Mouse (Mus musculus) kidney, adult 2 months (tissue): Measurements from ENCODE around the gene Dus3l. TPM values are rescaled to one million over a fixed set of nuclear protein-coding genes. Genes with fewer than 3 reads are reported as not detected.
A peak's percentile ranks its signal among the peaks of the same experiment; 100 is the strongest.

ENCODE experiments used
- DNase-seq: peaks from one replicate; pipeline ENCODE4 v3.0.0; 2021
- H3K27ac ChIP-seq: fragments of 200-500 bp; 2 replicates; pipeline ENCODE4 v1.5.1; 2012; ENCODE audit warnings: low read depth, low read length, control low read depth, inconsistent platforms; ENCODE audit not compliant: insufficient read depth
- H3K27me3 ChIP-seq: fragments of 200-500 bp; replicated peaks from 2 replicates; pipeline ENCODE4 v1.6.1; 2012; ENCODE audit warnings: mild to moderate bottlenecking, moderate library complexity, low read length, inconsistent platforms; ENCODE audit not compliant: control insufficient read depth, insufficient read depth
- H3K36me3 ChIP-seq: fragments of 200-500 bp; 2 replicates; pipeline ENCODE4 v1.6.1; 2012; ENCODE audit warnings: mild to moderate bottlenecking, moderate library complexity, low read length, inconsistent platforms; ENCODE audit not compliant: control insufficient read depth, insufficient read depth
- H3K4me1 ChIP-seq: fragments of 200-500 bp; 2 replicates; pipeline ENCODE4 v1.6.1; 2011; ENCODE audit warnings: low read length; ENCODE audit not compliant: control insufficient read depth, insufficient read depth
- H3K4me3 ChIP-seq: fragments of 200-500 bp; 2 replicates; pipeline ENCODE4 v1.5.1; 2011; ENCODE audit warnings: mild to moderate bottlenecking, low read depth, low read length, control low read depth; ENCODE audit not compliant: insufficient read depth
- CTCF ChIP-seq: fragments of 200-500 bp; conservative IDR thresholded peaks from 2 replicates; pipeline ENCODE4 v1.5.1; 2011; ENCODE audit warnings: low read depth, mild to moderate bottlenecking, control low read depth, low read length, moderate library complexity, mixed read lengths; ENCODE audit not compliant: insufficient read depth, insufficient read length
- POLR2A ChIP-seq: fragments of 200-500 bp; IDR thresholded peaks from one replicate; pipeline ENCODE4 v1.6.1; 2011; ENCODE audit warnings: low read depth, low read length, control low read depth
- WGBS: fragments of 180-500 bp; shearing (Covaris S2); methylation state at CpG from one replicate; pipeline ENCODE4 v1.1.7; 2018; 5-methylcytosine and 5-hydroxymethylcytosine counted together
- polyA plus RNA-seq: library from polyadenylated mRNA; depleted of rRNA; stranded (reverse); fragments of >200 nt; gene quantifications from 2 replicates; pipeline ENCODE4 v1.2.3, GENCODE M21; 2012

The Dus3l gene
- polyA plus RNA-seq, 1 experiment: 43.6 TPM

DNA sequence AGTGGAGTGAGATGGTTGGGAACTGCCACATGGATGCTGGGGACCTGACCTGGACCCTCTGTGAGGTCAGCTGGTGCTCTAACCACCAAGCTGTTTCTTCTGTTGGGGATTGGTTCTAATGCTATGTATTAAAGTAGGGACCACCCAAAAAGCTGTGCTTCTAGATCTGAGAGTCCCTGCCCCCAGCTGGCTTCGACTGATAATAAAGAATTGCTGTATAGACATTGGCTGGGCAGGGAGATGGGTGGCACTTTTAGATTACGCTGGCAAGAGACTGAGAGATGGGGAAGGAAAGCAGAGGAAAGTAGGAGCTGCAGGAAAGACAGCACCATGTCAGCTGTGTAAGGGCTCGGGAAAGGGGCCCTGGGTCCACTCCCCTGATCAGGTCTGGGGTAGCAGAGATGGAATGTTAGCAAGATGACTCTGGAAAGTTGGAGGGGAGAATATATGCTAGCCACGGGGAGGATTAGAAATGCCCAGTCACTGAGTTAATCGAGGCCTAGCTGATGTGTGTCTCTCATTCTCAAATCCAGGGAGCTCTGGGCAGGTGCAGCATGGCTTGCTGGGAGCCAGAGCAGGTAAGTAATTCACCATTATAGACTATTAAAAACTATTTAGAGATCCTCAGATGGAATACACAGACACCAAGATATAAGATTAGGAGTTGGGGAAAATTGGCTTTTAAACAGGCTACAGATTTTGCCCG, 29.2 kb downstream of the Dus3l start:
- no peak for TF ChIP-seq POLR2A
- no peak for TF ChIP-seq CTCF
- Histone ChIP-seq H3K27me3 (no peaks in the 10 kb centered on the region), H3K27ac (no peak overlapping the region), H3K36me3 (no peaks in the 10 kb centered on the region), H3K4me1 (no peaks in the 10 kb centered on the region), H3K4me3 (no peak overlapping the region)
- 83% methylated on average over 6 of the region's 6 CpGs for WGBS
- DNase-seq: no peak

DNA sequence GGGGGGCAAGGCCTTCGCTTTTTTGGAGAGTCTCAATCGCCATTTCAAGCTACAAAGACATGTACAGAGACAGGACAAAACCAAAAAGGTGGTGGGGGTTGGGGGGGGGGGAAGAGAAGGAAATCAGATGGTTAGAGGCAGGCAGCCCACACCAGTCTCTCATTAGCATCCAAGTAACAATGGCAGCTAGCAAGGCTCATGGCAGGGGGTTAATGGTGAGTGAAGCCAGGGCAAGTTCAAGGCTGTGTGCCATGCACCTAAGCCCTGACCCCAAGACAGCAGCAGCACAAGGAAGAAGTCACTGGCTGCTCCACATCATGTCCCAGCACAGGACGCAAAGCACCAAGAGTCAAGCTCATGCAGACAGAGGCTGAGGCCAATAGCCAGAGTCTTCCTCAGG, 34.7 kb downstream of the Dus3l start:
- no peak for TF ChIP-seq CTCF
- no peak for TF ChIP-seq POLR2A
- no peak overlapping the region for H3K27ac ChIP-seq
- H3K4me3 ChIP-seq: no peak overlapping the region
- no peaks in the 10 kb centered on the region for H3K4me1 ChIP-seq
- no peaks in the 10 kb centered on the region for H3K36me3 ChIP-seq
- no peak for DNase-seq
- 91% methylated on average over 3 of the region's 3 CpGs for WGBS
- H3K27me3 ChIP-seq: no peaks in the 10 kb centered on the region

DNA sequence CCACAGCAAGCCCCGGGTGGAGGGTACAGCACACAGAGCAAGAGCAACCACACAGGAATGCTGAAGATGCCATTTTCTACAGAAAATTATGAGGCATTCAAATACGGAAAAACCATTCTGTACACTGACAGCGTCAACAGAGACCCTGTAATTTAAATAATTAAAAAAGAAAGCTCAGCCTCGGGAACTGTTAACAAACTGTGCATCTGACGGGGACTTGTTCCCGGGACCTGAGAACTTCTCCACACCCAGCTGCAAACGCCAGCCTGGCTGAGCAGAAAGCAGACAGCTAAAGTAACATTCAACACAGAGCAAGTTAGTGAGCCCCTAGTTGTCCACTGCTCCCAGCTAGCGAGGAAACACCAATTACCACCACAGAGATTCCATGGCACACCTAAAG, 37.5 kb downstream of the Dus3l start:
- DNase-seq: no peak
- Histone ChIP-seq H3K4me1 (no peaks in the 10 kb centered on the region), H3K4me3 (no peak overlapping the region), H3K27ac (no peak overlapping the region), H3K27me3 (no peaks in the 10 kb centered on the region), H3K36me3 (no peaks in the 10 kb centered on the region)
- TF ChIP-seq POLR2A (no peak), CTCF (no peak)
- 88% methylated on average over 8 of the region's 8 CpGs for WGBS

DNA sequence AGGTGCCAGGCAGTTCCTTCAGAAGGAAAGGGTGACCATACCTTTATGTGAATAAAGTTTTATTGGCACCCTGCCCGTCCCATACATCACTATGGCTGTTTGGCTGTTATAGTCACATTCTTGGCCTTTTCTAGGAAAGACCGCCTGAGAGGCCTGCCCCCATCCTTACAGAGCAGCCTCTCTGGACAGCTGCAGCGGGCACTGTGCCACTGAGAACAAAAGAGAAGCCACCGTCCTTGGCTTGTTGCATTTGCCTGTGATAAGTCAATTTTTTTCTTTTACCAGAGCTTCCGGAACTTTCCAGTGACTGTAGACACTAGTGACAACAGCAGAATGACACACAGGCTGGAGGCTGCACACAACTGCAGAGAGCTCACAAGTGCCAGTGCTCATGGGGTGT, 40.4 kb downstream of the Dus3l start:
- no peaks in the 10 kb centered on the region for H3K4me1 ChIP-seq
- no peaks in the 10 kb centered on the region for H3K27me3 ChIP-seq
- no peak overlapping the region for H3K27ac ChIP-seq
- H3K4me3 ChIP-seq: no peak overlapping the region
- no peak for DNase-seq
- 80% methylated on average over 5 of the region's 5 CpGs for WGBS
- H3K36me3 ChIP-seq: no peaks in the 10 kb centered on the region
- TF ChIP-seq CTCF (no peak), POLR2A (no peak)

DNA sequence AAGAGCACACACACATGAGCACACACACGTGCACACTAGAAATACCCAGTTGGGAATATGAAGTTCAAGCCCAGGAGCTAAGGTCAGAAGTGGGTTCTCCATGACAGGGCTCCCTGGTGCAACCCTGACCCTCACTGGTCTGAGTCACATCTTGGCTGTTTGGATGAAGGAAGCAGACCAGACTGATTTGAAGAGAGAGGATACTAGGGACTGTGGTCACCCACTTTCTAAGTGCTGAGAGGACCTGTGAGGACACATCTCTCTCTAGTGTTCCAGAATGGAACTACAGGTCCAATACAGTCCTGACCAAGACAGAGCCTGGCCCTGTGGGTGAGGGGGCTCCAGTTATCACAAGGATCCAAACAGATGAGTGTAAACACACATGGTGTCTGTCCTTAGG, 41.2 kb downstream of the Dus3l start:
- Histone ChIP-seq H3K4me1 (0 out of 2 replicates have a peak, but pooled peaks cover 7% of the 10 kb centered on the region), H3K27me3 (no peaks in the 10 kb centered on the region), H3K36me3 (no peaks in the 10 kb centered on the region), H3K27ac (no peak overlapping the region), H3K4me3 (no peak overlapping the region)
- TF ChIP-seq CTCF (no peak), POLR2A (no peak)
- WGBS: 86% methylated on average over 1 of the region's 1 CpGs
- DNase-seq: no peak

DNA sequence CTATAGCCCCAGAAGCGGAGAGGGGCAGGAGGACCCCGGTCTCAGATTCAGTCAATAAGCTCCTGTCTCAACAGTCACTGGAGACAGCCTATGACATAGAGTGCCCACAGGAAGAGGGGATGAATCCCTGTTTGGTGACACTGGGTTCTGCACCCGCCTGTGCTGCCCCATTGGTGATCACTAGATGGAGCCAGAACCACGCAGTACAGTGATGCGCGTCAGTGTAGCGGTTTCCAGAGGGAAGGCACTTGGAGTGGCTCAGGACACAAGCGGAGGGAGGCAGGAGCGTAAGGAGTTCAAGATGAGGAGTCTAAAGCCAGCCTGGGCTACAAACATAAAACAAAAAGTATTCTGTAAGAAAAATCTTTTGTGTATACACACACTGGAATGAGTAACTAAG, 44.0 kb downstream of the Dus3l start:
- H3K27me3 ChIP-seq: no peaks in the 10 kb centered on the region
- peak; percentile 75 for DNase-seq
- WGBS: 7% methylated on average over 9 of the region's 9 CpGs
- 0 out of 2 replicates have a peak, but pooled peaks cover 7% of the 10 kb centered on the region for H3K4me1 ChIP-seq
- no peak overlapping the region for H3K27ac ChIP-seq
- TF ChIP-seq CTCF: peak; percentile 100
- no peak for TF ChIP-seq POLR2A
- no peaks in the 10 kb centered on the region for H3K36me3 ChIP-seq
- no peak overlapping the region for H3K4me3 ChIP-seq

DNA sequence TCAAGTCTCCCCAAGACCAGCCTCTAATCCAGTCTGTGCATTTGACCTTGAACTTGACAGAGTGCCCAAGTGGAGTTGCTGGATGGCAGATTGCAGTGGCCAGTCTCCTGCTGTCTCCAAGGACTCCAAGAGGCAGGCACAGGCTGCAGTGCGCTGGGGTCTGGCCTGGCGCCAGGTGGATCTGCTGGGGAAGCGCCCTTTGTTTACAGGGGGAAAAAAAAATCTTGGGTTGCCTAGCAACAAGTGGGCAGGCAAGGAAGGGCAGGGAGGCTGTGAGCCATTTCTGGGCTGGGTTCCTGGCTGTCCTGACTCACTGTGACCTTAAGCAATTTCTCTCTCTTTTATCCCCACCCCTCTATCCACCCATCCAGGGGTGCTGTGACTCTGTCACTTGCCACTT, 45.7 kb downstream of the Dus3l start:
- Histone ChIP-seq H3K27ac (peak overlapping the region; percentile 10; the same call in 1 of the 2 replicates), H3K27me3 (no peaks in the 10 kb centered on the region), H3K4me1 (0 out of 2 replicates have a peak, but pooled peaks cover 7% of the 10 kb centered on the region), H3K36me3 (no peaks in the 10 kb centered on the region), H3K4me3 (no peak overlapping the region)
- TF ChIP-seq POLR2A (no peak), CTCF (no peak)
- WGBS: 5% methylated on average over 3 of the region's 3 CpGs
- DNase-seq: peak; percentile 87
